Mouse (Mus musculus): ENCODE measurements at regions not wholly inside any gene's neighbourhood (a gene's known extent, or its start where the extent isn't known, plus 50 kb on each side); places are given as distances from the start of the nearest gene placed in this dataset.

DNA sequence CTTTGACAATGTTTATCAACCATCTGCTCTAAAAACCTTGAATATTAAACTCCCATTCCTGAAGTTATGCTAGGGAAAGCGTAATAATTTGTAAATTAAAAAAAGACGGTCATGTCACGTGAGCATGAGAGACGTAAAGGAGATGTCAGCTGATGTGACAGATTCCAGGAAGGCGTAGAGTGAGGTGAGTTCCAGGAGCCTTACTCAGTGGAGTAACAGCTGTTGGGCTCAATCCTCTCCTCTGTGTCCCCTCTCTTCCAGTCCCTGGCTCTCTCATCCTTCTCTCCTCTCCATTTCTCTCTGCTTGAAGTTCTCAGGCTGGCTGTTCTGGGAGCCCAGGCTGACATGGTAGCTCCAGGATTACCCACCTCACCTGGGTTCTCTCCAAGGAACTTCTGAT, 138.4 kb upstream of the Fmo9 start:
- TF ChIP-seq CTCF (IDR thresholded peaks at IDR 0.05; ENCODE audit: borderline replicate concordance, insufficient read depth, low read length) (no peak), POLR2A (IDR thresholded peaks at IDR 0.05; ENCODE audit: low read depth, low read length) (no peak)

Data from embryonic fibroblast, embryonic 13.5 days (primary cell).